Mouse (Mus musculus) retina, adult 2 months (tissue): Measurements from ENCODE around the gene Agps.
"Not testable (repeated sequence)": the region's sequence is repeated elsewhere in the genome, so short reads cannot be mapped to it uniquely, and the experiment has no call there.

Experiments
- DNase-seq: peaks from one replicate; pipeline ENCODE4 v3.0.0-alpha.2; 2012; ENCODE audit warnings: low read depth, low spot score

The Agps gene

DNA sequence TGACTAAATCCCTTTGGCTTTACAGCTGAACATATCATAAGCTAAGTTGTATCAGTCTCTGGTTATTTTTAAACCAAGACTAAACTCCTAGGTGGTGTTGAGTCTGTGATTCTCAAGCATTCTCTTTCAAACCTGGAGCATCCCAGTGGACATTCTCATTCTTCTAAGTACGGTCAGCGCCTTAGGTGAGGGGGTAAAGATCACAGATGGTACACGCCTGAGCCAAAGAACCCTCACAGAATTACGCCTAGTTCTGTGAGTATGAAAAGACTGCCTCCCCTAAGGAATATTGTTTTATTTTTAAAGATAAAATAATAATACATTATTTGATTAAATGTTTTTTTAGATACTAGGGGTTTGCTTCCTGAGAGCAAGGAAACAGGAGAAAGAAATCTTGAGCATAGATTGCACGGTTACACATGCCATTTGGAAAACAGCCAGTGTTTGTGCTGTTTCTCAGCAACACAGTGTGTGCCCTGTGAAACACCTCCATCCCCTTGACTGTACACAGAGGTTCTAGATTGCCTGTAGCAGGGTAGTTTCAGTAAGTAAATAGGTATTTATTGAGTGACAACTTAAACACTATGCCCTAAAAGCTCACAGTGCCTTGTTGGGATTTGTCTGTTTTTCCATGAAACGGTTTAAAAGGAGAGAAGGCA, 97.9 kb downstream of the Agps start:
- DNase-seq: no peak

DNA sequence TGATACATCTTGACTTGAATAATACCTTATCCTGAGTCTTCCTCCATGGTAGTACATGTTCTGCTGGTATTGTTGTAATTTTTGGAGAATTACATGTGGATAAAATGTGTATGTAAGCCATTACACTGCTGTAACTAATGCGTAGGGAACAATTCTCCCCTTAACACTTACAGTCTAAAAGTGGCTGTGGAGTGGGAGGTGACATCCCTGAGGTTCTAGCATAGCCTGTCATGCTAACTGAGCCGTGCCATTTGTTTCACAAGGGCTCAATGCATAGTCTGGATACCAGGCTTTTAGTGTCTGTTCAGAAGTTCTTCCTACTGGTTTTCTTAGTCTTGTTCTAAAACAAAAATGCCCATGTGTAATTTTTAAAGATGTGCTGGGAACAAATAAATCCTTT, 99.0 kb downstream of the Agps start:
- DNase-seq: no peak

DNA sequence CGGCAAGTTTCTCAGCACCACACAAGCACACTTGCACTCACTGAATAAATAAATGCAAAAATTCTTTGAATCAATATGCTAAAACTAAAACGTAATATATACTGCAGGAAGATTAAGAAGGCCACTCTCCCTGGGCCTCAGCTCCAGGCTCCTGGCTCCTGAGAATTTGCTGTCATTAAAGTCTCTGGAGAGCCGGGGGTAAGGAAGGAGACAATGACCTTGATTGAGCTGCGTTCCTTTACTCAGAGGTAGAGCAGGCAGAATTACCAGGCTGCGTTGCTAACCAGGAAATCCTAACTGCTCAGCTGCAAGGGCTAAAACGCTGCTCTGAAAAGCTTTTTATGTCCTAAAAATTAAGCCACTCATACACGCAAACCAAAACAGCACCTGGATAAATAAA, 101.6 kb downstream of the Agps start:
- no peak for DNase-seq

DNA sequence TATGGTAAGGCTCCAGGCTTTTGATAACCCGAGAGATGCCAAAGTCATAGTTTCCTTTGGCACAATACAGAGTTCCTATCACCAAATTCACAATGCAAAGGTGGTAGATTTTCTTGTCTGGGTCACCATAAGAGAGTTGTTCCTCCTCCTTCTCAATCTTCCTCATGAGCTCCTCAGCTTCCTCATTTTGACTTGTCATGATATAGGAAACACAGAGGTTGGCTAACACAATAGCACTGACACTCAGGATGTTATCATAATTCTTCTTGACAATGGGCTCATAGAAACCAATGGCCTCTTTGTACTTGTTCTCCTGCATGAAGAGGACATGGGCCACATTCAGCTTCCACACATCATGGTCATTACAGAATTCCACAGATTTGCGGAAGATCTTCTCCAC, 104.7 kb downstream of the Agps start:
- DNase-seq: not testable (repeated sequence)

DNA sequence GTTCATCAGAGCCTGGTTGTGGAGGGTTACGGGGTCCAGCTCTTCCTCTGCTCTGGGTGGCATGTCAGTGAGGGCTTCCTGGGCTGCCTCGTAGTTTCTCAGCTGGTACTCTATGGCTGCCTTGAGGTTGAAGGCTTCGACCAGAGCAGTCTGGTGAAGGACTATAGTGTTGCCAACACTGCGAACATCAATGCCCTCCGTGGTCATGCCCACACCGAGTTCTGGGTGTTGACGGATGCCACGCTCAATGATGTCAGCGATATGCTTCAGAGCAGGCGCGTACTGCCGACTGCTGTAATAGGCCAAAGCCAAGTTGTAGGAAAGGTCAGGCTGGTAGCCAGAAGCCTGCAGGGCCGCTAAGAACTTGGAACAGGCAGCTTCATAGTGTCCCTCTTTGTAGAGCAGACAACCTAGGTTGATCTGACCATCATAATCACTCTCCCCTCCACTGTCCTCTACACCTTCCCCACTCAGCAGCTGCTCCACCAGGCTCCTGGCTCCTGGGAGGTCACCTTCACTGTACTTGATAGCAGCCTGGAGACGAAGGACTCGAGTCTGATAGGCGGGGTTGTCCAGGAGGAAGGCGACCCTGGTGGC, 105.6 kb downstream of the Agps start:
- not testable (repeated sequence) for DNase-seq

DNA sequence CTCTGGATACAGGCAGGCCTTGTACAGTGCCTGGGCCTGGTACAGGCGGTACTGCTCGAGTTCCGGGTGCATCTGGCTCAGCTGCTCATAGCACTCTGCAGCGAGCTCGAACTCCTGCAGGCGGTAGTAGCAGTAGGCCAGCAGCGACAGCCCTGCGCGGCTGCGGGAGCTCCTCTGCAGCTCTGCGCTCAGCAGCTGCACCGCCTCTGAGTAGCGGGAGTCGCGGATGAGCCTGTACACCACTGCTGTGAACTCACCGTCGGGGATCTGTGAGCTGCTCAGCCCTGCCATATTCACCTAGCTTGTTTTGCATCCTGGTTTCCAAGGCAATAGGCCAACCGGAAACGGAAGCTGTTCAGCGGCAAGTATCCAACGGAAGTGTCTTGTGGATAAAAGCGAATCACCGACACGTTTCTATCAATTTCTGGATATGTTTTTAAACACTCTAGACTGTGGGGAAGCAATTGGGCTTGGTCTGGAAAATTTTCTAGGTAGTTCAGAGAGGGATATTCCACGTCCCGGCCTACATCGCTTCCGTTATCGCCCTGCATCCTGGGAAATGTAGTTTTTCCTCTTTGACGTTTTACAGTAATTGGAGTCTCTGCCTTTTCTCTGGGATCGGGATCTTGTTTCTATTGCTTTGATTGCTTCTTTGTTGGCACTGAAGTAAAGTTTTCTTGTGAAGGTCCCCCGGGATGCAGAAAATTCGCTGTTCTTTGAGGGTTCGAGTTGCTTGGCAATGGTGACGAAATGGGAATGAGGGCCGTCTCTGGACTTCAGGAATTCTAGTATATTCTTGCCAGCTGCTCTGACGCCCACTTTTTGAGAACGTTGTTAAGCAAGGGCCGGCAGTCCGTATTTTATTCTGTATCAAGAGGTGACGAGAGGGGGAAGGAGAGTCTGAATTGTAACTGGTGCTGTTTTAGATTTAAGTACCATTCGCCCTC, 106.4 kb downstream of the Agps start, which contains the start of gene Ttc30b:
Ttc30b (minus strand) TSS at position 469 of the 947 bp plus-strand sequence.
- peak; percentile 86 for DNase-seq

DNA sequence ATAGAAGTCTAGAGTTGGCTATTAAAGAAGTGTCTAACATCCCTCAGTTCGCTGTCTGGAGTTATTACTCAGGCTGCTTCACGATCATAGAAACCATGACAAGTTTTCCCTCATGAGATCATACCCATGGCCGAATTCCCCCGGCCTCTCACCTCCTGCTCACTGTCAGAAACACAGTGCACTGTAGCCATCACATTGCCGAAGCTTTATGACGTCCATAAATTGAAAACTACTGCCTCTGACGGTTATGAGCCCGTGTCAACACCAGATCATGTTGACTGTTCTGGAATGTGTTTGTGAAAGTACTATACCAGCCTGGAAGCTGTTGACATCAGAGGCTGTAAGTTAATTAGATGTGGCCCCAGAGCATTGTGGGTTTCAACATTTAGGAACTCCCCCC, 118.7 kb downstream of the Agps start:
- no peak for DNase-seq

DNA sequence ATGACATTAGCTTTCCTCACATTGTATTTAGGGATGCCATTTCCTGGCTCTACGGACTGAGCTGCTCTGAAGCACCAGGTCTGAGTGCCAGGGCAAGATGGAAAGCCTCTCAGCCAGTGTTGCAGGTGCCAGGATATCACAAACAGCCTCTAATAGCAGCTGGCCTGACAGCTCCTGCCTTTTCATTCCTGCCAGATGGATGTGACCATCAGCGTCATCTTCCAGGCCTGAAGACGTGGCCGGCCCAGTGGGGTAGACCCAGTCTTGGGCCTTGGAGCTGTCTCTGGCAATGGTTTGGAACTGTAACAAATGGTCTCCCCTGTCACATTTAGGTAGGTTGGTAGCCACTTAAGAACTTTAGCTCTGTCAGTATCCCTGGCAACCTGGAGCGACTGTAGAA, 121.3 kb downstream of the Agps start:
- no peak for DNase-seq

DNA sequence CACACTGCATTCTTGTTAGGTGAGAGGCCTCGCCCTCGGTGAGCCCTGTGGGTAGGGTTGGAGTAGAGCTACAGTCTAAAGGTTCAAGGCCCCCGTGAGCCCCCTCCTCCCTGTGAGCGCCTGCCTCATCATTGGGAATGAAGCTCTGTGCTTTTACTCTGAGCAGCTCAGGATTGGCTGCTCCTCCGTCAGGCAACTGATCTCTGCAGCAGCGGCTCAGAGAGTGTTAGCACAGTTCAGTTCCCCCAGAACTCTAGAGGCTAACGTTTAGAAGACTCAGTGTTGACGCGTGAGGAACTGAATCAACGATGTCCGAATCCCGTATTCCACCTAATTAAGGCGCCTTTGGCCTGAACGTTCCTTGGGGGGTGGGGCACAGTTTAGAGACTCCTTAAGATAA, 123.7 kb downstream of the Agps start:
- DNase-seq: no peak

DNA sequence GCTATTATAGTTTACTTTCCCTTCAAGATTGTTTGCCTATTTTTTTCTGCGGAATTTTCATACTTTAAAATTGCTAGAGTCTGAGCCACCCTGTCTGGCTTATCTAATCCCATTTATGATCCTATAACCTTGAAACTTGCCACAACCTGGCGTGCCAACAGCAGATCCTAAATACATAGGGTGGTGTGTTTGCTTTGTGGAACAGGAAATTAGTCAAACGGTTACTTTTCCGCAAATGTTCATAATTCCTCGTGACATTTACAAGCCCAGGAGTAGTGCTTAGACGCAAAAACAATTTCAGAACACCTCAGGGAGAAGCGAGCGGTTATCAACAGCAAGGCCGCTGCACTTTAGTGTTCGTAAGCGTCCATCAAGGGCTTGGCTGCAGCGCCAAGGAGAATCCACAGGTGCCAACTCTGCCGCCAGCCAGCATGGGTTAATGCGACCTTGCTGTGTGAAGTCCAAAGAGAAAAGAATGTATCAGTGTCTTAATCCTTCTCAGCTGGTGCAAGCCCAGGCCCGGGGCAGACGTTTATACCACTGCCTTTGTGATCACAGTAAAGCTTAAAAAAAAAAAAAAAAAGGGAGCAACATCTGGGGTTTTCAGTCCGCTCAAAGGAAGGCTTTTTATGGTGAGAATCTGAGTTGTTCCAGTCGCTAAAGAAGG, 127.3 kb downstream of the Agps start:
- DNase-seq: no peak

DNA sequence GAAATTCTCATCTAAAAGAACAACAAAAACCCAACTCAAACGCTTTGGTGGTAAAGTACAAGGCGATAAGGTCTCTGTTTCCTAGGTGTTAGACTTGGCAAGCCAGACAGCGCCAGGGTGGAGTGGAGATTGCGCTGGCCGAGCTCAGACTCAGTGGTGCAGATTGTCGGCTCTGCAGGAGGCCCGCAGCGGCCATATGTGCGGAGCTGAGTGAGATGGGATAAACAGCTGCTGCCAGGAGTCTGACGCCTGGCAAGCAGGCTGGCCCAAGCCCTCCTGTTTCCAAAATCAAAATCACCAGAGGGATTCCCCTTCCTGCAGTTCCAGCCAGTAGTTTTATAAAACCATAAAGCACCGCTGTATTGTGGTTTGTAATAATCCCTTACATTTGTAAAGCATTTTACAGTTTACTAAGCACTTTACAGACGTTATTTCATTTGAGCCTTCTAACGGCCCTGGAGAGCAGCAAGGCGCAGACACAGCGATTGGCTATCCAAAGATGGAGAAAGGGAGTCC, 127.9 kb downstream of the Agps start:
- DNase-seq: no peak

DNA sequence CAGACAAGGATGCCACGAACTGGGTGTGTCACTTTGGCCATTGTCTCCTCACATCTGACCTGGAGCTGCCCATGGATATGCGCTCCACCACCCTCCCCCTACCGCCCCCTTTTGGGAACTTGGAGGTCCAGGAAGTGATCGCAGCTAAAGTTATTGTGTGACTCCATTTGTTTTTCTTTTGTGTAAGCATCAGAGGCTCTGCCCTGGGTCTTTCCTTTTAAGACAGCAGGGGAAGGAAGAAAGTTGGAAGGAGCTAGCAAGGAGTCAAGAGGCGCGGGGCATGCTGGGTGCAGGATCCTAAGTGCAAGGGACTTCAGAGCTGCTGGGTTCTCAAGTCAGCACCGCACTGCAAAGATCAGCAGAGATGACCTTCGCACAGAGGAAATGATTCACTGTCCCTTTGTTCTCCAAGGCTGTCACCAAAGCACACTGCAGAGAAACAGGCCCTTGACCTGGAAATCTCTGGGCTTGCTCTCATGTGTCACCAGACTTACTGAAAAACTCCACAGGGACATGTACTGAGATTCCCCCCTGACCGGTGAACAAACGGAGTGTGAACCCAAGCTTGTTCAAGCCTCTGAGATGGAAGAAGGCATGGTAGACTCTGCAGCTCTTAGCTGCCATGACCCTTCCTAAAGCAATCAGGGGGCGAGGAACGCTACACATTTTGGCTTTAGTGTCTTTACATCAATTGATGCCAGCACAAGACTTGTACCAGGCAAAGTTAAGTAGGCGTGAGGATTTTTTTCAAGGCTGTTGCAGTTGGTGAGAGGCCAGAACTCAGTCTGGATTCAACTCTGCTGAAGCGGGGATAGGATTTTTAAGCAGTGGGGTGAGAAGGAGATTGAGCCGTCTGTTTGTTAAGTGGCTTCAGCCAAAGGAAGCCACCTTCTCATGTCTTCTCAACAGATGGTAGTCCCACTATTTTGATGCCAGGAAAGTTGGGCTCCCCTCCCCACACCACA, 128.7 kb downstream of the Agps start:
- no peak for DNase-seq

DNA sequence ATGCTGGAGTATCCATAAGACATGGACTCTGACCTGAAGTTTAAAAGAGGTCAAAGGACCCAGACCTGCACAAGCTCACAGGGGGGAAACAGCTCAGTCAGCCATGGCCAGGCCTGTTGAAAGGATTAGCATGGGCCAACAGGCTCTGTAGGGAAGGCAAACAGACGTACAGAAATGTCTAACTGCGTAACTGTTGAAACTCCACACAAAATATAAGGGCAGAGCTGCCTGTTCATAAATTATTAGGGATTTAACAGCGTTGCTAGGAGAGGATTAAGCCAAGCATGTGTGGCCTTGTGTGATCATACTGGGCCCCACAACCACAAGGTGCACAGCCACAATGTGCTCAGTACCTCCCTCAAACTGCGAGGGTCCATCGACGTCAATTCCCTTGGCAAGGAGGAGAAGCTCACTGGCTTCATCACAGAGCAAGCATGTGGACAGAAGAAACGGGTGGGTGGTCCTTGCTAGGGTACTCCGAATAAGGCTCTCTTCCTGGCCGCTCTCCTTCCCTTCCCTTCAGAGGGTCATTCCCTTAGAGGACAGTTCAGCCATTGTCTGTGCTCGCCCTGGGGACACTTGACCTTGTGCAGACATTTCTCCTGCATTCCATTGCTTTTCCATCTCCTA, 131.3 kb downstream of the Agps start:
- DNase-seq: no peak

DNA sequence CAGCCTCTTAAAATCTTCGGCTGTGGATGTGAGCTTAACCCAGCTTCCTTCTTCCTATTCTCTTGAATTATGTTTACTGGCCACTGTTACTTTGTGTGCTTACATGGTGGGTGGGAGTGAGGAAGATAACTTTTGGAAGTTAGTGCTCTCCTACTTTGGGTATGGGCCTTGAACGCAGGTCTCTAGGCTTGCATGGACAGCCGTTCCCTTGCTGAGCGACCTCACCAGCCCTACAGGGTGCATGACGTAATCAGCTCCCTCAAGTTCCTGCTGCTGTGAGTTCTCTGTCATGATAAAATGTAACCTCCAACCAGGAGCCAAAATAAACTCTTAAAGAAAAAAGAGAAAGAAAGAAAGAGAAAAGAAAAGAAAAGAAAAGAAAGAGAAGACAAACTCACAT, 132.1 kb downstream of the Agps start:
- no peak for DNase-seq

DNA sequence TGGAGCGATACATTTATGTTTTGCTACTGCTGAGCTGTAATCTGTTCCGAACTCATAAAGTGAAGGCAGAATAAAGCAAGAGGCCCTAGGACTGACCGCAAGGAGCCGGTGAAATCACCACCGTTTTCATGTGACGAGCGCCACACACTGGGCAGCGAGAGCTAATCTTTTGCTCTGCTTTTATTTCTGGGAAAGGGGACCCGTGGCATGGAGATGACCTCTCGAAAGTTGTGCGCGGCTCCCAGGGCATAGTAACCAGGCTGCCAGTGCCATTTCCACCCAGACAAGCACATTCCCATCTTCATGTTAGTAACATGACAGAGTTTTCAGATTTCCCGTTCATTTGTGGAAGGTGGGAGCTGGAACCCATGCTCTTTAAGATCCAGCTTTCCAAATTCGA, 132.5 kb downstream of the Agps start:
- DNase-seq: no peak

DNA sequence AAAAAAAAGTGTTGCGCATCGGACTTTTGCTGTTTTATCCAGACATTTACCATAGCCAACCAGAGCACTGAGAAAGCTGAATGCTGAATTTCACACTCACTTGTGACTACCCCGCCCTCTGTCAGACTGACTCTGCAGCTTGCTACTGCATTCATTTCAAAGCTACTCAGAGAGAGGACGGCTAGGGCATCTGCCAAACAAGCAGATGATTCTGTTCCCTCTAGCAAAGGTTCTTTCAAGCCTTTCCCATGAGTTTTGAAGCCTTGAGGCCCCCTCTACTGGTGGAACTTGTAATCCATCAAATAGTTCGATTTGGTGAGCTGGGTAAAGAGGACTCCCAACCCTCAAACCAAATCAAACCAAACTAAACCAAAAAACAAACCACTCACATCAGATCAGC, 133.0 kb downstream of the Agps start:
- DNase-seq: no peak

DNA sequence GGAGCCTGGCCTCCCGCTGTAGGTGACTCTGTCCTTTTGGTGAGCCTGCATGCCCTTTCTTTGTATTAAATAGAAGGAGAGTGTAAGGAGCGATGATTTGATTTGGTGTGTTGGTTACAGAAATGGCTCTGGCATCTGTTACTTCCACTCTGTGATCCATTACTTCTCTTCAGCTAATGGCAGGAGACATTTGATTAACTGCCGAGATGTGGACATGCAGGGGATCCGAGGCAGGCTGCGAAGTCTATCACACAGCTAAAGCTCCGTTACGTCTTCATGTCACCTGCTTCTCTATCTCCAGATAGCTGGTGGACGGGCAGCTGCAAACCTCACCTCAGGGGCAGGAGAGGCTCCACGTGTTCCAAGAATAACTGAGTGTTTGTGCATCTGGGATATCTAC, 142.2 kb downstream of the Agps start:
- no peak for DNase-seq

DNA sequence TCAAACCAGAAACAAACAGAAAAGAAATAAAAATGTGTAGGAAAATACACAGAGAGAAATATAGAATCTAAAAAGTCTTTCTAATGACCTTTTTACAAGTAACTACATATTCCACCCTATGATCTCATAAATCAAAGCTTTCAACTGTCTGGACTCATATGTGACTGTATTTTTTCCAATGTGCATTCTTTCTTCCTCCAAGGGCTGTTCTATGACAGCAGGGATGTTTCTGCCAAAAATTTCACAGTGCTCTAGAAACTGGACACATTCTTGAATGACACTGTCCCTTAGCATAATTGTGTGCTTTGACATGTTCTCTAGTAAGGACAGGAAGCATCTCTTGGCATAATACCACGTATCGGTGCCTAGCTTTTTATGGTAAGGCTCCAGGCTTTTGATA, 144.1 kb downstream of the Agps start:
- DNase-seq: not testable (repeated sequence)

DNA sequence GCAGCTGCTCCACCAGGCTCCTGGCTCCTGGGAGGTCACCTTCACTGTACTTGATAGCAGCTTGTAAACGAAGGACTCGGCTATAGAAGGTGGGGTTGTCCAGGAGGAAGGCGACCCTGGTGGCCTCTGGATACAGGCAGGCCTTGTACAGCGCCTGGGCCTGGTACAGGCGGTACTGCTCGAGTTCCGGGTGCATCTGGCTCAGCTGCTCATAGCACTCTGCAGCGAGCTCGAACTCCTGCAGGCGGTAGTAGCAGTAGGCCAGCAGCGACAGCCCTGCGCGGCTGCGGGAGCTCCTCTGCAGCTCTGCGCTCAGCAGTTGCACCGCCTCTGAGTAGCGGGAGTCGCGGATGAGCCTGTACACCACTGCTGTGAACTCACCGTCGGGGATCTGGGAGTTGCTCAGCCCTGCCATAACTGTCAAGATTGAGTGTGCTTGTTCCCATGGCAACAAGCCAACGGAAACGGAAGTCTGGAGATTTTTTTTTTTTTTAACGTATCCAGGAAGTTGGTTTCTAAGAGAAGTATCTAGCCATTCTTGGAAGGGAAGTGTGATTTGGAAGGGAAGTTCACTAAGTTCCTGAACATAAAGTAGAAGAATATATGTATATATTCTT, 145.9 kb downstream of the Agps start, which contains the start of gene Ttc30a2:
Ttc30a2 (minus strand) TSS at position 419 of the 617 bp plus-strand sequence.
- not testable (repeated sequence) for DNase-seq
